Mouse (Mus musculus): Measurements from ENCODE around the gene Thsd4. TPM values are rescaled to one million over a fixed set of nuclear protein-coding genes. Genes with fewer than 3 reads are reported as not detected.
A peak's percentile ranks its signal among the peaks of the same experiment; 100 is the strongest.
"Not testable (repeated sequence)": the region's sequence is repeated elsewhere in the genome, so short reads cannot be mapped to it uniquely, and the experiment has no call there.

Gene Thsd4
- polyA plus RNA-seq, 1 experiment from 2014 or later = 6.0 TPM

- no peaks in the 10 kb centered on the region for H3K36me3 ChIP-seq (ENCODE audit: poor library complexity, severe bottlenecking)
- no peaks in the 10 kb centered on the region for H3K9me3 ChIP-seq (replicated peaks)
- 73% methylated on average over 12 of the region's 12 CpGs for WGBS
- no peak overlapping the region for H3K27ac ChIP-seq
- peaks cover 16% of the 10 kb centered on the region for H3K4me1 ChIP-seq
- no peak for ATAC-seq
- H3K9ac ChIP-seq = no peak overlapping the region
- no peaks in the 10 kb centered on the region for H3K27me3 ChIP-seq
- no peak overlapping the region for H3K4me2 ChIP-seq
- no peak overlapping the region for H3K4me3 ChIP-seq
These were observed 233.1 kb downstream of the Thsd4 start for GRCm38 (mm10) chr9:60288789-60289188.

DNA sequence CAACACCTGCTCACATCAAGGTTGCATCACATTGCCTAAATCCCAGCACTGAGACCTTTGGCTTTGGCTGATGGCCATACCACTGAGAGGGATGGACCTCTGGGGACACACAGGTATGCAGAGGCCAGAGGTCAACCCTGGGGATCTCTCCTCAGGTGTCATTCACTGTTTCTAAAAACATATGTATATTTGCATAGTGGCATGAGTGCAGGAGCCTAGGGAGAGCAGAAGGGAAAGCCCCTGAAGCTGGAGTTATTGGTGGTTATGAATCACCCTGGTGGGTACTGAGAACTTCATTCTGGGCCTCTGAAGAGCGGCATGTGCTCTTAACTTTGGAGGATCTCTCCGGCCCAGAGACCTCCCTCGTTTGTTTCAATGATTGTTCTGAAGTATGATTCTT is 235.5 kb downstream of the Thsd4 start:
- Histone ChIP-seq H3K27me3 (no peaks in the 10 kb centered on the region), H3K27ac (no peak overlapping the region), H3K9me3 (replicated peaks) (no peaks in the 10 kb centered on the region), H3K9ac (no peak overlapping the region), H3K4me2 (no peak overlapping the region), H3K36me3 (ENCODE audit: poor library complexity, severe bottlenecking) (no peaks in the 10 kb centered on the region), H3K4me3 (no peak overlapping the region), H3K4me1 (peaks cover 17% of the 10 kb centered on the region)
- WGBS = 96% methylated on average over 3 of the region's 3 CpGs
- no peak for ATAC-seq

- Histone ChIP-seq H3K9me3 (replicated peaks) (no peaks in the 10 kb centered on the region), H3K4me3 (no peak overlapping the region), H3K27me3 (no peaks in the 10 kb centered on the region), H3K4me2 (no peak overlapping the region), H3K9ac (no peak overlapping the region), H3K36me3 (ENCODE audit: poor library complexity, severe bottlenecking) (no peaks in the 10 kb centered on the region), H3K4me1 (peaks cover 20% of the 10 kb centered on the region), H3K27ac (0 out of 2 replicates have a peak overlapping the region, but pooled peaks have one; percentile 21)
- ATAC-seq = peak; percentile 50; the same call in 1 of the 2 replicates
- WGBS = 7% methylated on average over 3 of the region's 3 CpGs
These were observed 236.8 kb downstream of the Thsd4 start for GRCm38 (mm10) chr9:60285047-60285462.

GRCm38 (mm10) chr9:60284318-60284717 is 237.5 kb downstream of the Thsd4 start:
- H3K9me3 ChIP-seq (replicated peaks) = no peaks in the 10 kb centered on the region
- H3K4me1 ChIP-seq = peaks cover 20% of the 10 kb centered on the region
- no peak overlapping the region for H3K4me3 ChIP-seq
- H3K27me3 ChIP-seq = peaks cover 3% of the 10 kb centered on the region; the same call in 1 of the 2 replicates
- WGBS = 87% methylated on average over 1 of the region's 1 CpGs
- no peak overlapping the region for H3K4me2 ChIP-seq
- H3K9ac ChIP-seq = no peak overlapping the region
- H3K36me3 ChIP-seq (ENCODE audit: poor library complexity, severe bottlenecking) = no peaks in the 10 kb centered on the region
- peak overlapping the region; percentile 52 for H3K27ac ChIP-seq
- ATAC-seq = no peak

- 60% methylated on average over 3 of the region's 3 CpGs for WGBS
These were observed 238.3 kb downstream of the Thsd4 start for GRCm38 (mm10) chr9:60283546-60283945.

DNA sequence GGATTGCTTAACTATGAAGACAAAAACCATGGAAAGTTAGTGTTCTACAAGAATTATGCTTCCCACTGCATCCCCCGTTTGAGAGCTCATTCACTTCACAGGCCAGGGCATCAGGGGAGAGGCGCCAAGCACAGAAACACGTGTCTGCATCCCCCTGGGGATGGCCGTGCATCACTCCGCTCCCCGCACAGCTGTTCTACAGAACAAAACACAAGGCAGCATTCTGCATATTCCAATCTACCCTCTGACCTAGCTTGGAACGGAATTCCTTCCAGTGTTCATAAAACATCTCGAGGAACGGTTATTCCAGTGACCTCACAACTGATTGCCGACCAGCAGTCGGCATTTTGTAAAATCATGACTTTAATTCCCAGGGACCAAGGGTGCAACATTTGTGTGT is 240.6 kb downstream of the Thsd4 start:
- Histone ChIP-seq H3K4me3 (no peak overlapping the region), H3K4me2 (no peak overlapping the region), H3K9ac (no peak overlapping the region), H3K27me3 (peaks cover 22% of the 10 kb centered on the region), H3K4me1 (peaks cover 23% of the 10 kb centered on the region), H3K36me3 (ENCODE audit: poor library complexity, severe bottlenecking) (no peaks in the 10 kb centered on the region), H3K27ac (no peak overlapping the region), H3K9me3 (replicated peaks) (no peaks in the 10 kb centered on the region)
- 69% methylated on average over 11 of the region's 11 CpGs for WGBS
- ATAC-seq = no peak

More at GRCm38 (mm10) chr9:60283546-60283945, 238.3 kb downstream of the Thsd4 start:
- H3K36me3 ChIP-seq (ENCODE audit: poor library complexity, severe bottlenecking) = no peaks in the 10 kb centered on the region
- H3K4me3 ChIP-seq = no peak overlapping the region
- H3K4me1 ChIP-seq = peaks cover 20% of the 10 kb centered on the region
- peaks cover 9% of the 10 kb centered on the region; the same call in 1 of the 2 replicates for H3K27me3 ChIP-seq
- H3K27ac ChIP-seq = no peak overlapping the region
- ATAC-seq = no peak
- no peaks in the 10 kb centered on the region for H3K9me3 ChIP-seq (replicated peaks)
- no peak overlapping the region for H3K9ac ChIP-seq
- H3K4me2 ChIP-seq = no peak overlapping the region

- H3K4me3 ChIP-seq = no peak overlapping the region
- no peak for ATAC-seq
- no peaks in the 10 kb centered on the region for H3K36me3 ChIP-seq (ENCODE audit: poor library complexity, severe bottlenecking)
- H3K4me2 ChIP-seq = no peak overlapping the region
- 90% methylated on average over 5 of the region's 5 CpGs for WGBS
- no peak overlapping the region for H3K27ac ChIP-seq
- peaks cover 22% of the 10 kb centered on the region for H3K27me3 ChIP-seq
- no peaks in the 10 kb centered on the region for H3K9me3 ChIP-seq (replicated peaks)
- H3K9ac ChIP-seq = no peak overlapping the region
- H3K4me1 ChIP-seq = peaks cover 24% of the 10 kb centered on the region
These were observed 241.1 kb downstream of the Thsd4 start for GRCm38 (mm10) chr9:60280786-60281185.

DNA sequence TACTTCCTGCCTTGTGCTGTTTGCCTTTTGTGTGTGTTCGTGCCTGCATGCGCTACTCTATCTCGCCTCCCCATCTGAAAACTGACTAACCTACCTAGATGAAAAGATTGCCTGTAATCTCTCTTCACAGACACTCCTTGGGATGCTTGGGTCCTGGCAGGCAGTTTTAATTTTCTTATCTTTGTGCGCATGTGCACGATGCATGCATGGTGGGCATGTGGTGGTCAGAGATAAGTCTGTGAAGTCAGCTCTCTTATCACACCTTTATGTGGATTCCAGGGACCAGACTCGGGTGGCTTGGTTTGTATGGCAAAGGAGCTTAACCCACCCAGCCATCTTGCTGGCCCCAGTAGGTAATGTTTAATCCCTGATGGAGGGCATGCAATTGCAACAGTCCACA is 242.3 kb downstream of the Thsd4 start:
- ATAC-seq = no peak
- Histone ChIP-seq H3K4me2 (no peak overlapping the region), H3K4me3 (no peak overlapping the region), H3K9me3 (replicated peaks) (no peaks in the 10 kb centered on the region), H3K27ac (no peak overlapping the region), H3K36me3 (ENCODE audit: poor library complexity, severe bottlenecking) (no peaks in the 10 kb centered on the region), H3K27me3 (peaks cover 27% of the 10 kb centered on the region), H3K4me1 (peaks cover 23% of the 10 kb centered on the region), H3K9ac (no peak overlapping the region)
- WGBS = 83% methylated on average over 6 of the region's 6 CpGs

DNA sequence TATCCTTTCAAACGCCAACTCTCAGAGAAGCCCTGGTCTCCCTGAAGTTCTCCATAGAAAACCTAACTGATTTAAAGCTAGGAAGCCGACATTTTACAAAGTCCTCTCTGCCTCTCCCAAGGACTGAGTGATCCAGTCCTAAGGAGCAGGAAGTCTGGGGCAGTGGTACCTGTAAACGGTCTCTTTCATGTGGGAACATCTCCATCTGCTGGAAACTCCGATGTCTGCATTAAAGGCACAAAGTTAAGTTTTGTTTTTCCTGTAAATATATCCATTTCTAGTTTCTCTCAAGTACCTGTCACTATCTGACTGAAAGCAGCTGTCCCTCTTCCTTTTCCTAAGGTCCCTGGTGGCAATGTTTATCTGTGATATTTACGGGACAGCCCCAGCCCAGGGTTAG is 245.5 kb downstream of the Thsd4 start:
- Histone ChIP-seq H3K27ac (peak overlapping the region; percentile 36; the same call in 1 of the 2 replicates), H3K4me1 (peaks cover 25% of the 10 kb centered on the region), H3K36me3 (ENCODE audit: poor library complexity, severe bottlenecking) (no peaks in the 10 kb centered on the region), H3K4me2 (peak overlapping the region; percentile 24; the same call in 1 of the 2 replicates), H3K9ac (no peak overlapping the region), H3K9me3 (replicated peaks) (no peaks in the 10 kb centered on the region), H3K27me3 (peaks cover 43% of the 10 kb centered on the region), H3K4me3 (no peak overlapping the region)
- no peak for ATAC-seq
- whole genome bisulfite sequencing = 26% methylated on average over 5 of the region's 5 CpGs

DNA sequence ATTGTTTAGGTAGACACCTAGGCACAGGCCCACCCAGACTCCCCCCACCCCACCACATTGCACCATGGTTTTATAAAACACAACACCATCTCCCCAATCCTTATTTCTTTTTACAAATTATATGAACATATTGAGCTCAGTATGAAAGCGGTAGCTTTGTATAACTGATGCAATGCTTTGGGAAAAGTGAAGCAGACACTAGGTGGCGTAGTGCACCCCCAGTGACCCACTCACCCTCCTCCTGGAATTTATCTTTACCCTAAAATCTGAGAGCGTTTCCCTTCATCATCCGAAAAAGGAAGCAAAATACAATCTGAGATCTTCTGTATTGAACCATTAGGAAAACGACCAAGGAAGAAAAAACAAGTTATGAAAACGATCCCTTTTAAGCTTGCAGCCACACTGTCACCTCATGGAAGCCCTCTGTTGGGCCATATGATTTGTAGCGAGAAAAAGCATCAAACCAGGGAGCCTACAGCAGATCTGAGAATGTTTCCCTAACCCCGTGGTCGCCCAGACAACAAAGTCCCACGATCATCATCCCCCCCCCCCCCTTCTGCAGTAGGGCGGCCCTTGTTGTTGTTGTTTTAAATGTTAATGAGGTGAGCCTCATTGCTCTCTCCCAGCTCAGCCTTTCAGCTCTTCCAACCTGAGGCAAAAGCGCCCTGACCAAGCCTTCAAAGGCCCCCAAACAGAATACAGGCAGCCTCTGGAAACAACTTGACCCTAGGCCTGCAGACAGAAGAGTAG is 246.3 kb downstream of the Thsd4 start:
- H3K9ac ChIP-seq = peak overlapping the region; percentile 34; the same call in 1 of the 2 replicates
- H3K27ac ChIP-seq = peak overlapping the region; percentile 36
- H3K4me1 ChIP-seq = peaks cover 22% of the 10 kb centered on the region
- no peaks in the 10 kb centered on the region for H3K9me3 ChIP-seq (replicated peaks)
- 3% methylated on average over 12 of the region's 12 CpGs for WGBS
- ATAC-seq = peak; percentile 72
- H3K4me2 ChIP-seq = peak overlapping the region; percentile 24
- no peaks in the 10 kb centered on the region for H3K36me3 ChIP-seq (ENCODE audit: poor library complexity, severe bottlenecking)
- H3K27me3 ChIP-seq = peaks cover 43% of the 10 kb centered on the region
- no peak overlapping the region for H3K4me3 ChIP-seq

DNA sequence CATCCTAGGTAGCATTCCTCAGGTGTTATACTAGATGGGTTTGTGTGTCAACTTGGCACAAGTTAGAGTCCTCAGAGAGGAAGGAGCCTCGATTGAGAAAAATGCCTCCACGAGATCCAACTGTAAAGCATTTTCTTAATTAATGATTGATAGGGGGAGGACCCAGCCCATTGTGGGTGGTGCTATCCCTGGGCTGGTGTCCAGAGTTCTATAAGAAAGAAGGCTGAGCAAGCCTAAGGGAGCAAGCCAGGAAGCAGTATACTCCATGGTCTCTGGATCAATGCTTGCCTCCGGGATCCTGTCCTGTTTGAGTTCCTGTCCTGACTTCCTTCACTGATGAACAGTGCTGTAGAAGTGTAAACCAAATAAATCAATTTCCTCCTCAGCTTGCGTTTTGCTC is 247.3 kb downstream of the Thsd4 start:
- H3K9me3 ChIP-seq (replicated peaks) = no peaks in the 10 kb centered on the region
- no peaks in the 10 kb centered on the region for H3K36me3 ChIP-seq (ENCODE audit: poor library complexity, severe bottlenecking)
- H3K4me3 ChIP-seq = no peak overlapping the region
- 76% methylated on average over 4 of the region's 4 CpGs for WGBS
- no peak overlapping the region for H3K27ac ChIP-seq
- H3K4me2 ChIP-seq = no peak overlapping the region
- H3K9ac ChIP-seq = no peak overlapping the region
- peaks cover 22% of the 10 kb centered on the region for H3K4me1 ChIP-seq
- H3K27me3 ChIP-seq = peaks cover 41% of the 10 kb centered on the region
- ATAC-seq = no peak

- Histone ChIP-seq H3K4me1 (peaks cover 33% of the 10 kb centered on the region), H3K27me3 (peaks cover 25% of the 10 kb centered on the region)
- H3K9ac ChIP-seq; H3K27ac ChIP-seq; H3K4me2 ChIP-seq; H3K9me3 ChIP-seq (replicated peaks); H3K36me3 ChIP-seq (ENCODE audit: poor library complexity, severe bottlenecking); H3K4me3 ChIP-seq; ATAC-seq: not testable (repeated sequence)
- WGBS = 85% methylated on average over 8 of the region's 8 CpGs
These were observed 249.5 kb downstream of the Thsd4 start for GRCm38 (mm10) chr9:60272345-60272744.
